Mouse (Mus musculus): Measurements from ENCODE around the gene Msh6. TPM values are rescaled to one million over a fixed set of nuclear protein-coding genes. Genes with fewer than 3 reads are reported as not detected.
"Not testable (repeated sequence)": the region's sequence is repeated elsewhere in the genome, so short reads cannot be mapped to it uniquely, and the experiment has no call there.

Gene Msh6
- total and polyA plus RNA-seq, 3 experiments: 126 to 167 (median 144) TPM

- Histone ChIP-seq H3K27ac (ENCODE audit: control insufficient read depth, low read depth, low read length) (no peak overlapping the region), H3K79me2 (ENCODE audit: control insufficient read depth, insufficient read depth, low read length, poor library complexity) (no peaks in the 10 kb centered on the region), H3K27me3 (ENCODE audit: control insufficient read depth in 1 of 2, insufficient read depth in 2 of 2, low read length in 2 of 2) (no peaks in the 10 kb centered on the region), H3K4me1 (ENCODE audit: control insufficient read depth in 1 of 2, insufficient read depth in 2 of 2, low read length in 2 of 2) (peaks cover 0 to 2% of the 10 kb centered on the region in 2 experiments; a peak in 1 of 4 replicates), H3K9ac (ENCODE audit: control insufficient read depth, low read depth, low read length, poor library complexity, severe bottlenecking) (no peak overlapping the region), H3K9me3 (replicated peaks; ENCODE audit: insufficient read depth, low read length) (no peaks in the 10 kb centered on the region), H3K36me3 (ENCODE audit: control insufficient read depth in 1 of 2, insufficient read depth in 2 of 2, low read length in 2 of 2) (peaks cover 0 to 3% of the 10 kb centered on the region in 2 experiments; a peak in 2 of 4 replicates), H3K4me3 (ENCODE audit: control insufficient read depth in 1 of 2, insufficient read depth in 1 of 2, low read depth in 2 of 2, low read length in 2 of 2) (no peak overlapping the region)
- DNase-seq (ENCODE audit: low read depth, low spot score): no peak
- peak; percentile 20; the same call in 1 of the 2 replicates for TF ChIP-seq SMC3 (IDR thresholded peaks at IDR 0.05; ENCODE audit: low read depth, low read length)
- no peak for TF ChIP-seq GATA1 (IDR thresholded peaks at IDR 0.05; ENCODE audit: low read depth, low read length)
- no peak for TF ChIP-seq POLR2AphosphoS5 (IDR thresholded peaks at IDR 0.05; ENCODE audit: borderline replicate concordance, low read depth, low read length)
- no peak for TF ChIP-seq ETS1 (IDR thresholded peaks at IDR 0.05; ENCODE audit: low read depth, low read length)
- no peak for TF ChIP-seq MAZ (IDR thresholded peaks at IDR 0.05; ENCODE audit: low read depth, low read length)
- peak; percentile 21 to 42 (median 38); a peak in 5 of 6 replicates for TF ChIP-seq CTCF (IDR thresholded peaks at IDR 0.05 in 2 of 3, conservative IDR thresholded peaks at IDR 0.05 in 1 of 3; ENCODE audit: control insufficient read depth in 1 of 3, insufficient read depth in 1 of 3, low read depth in 2 of 3, low read length in 3 of 3, poor library complexity in 1 of 3, severe bottlenecking in 1 of 3)
- no peak for TF ChIP-seq NRF1 (IDR thresholded peaks at IDR 0.05; ENCODE audit: insufficient read depth, low read depth, low read length, poor library complexity, severe bottlenecking)
- no peak for TF ChIP-seq ZNF384 (IDR thresholded peaks at IDR 0.05; ENCODE audit: low read depth, low read length)
These were observed 16.6 kb upstream of the Msh6 start for GRCm38 (mm10) chr17:87958283-87958682.

GRCm38 (mm10) chr17:87959406-87959805 lies 15.5 kb upstream of the Msh6 start:
- H3K27ac ChIP-seq (ENCODE audit: control insufficient read depth, low read depth, low read length); H3K27me3 ChIP-seq (ENCODE audit: control insufficient read depth in 1 of 2, insufficient read depth in 2 of 2, low read length in 2 of 2); H3K4me3 ChIP-seq (ENCODE audit: control insufficient read depth in 1 of 2, insufficient read depth in 1 of 2, low read depth in 2 of 2, low read length in 2 of 2); H3K4me1 ChIP-seq (ENCODE audit: control insufficient read depth in 1 of 2, insufficient read depth in 2 of 2, low read length in 2 of 2); DNase-seq (ENCODE audit: low read depth, low spot score); H3K9me3 ChIP-seq (replicated peaks; ENCODE audit: insufficient read depth, low read length); H3K9ac ChIP-seq (ENCODE audit: control insufficient read depth, low read depth, low read length, poor library complexity, severe bottlenecking); H3K79me2 ChIP-seq (ENCODE audit: control insufficient read depth, insufficient read depth, low read length, poor library complexity); H3K36me3 ChIP-seq (ENCODE audit: control insufficient read depth in 1 of 2, insufficient read depth in 2 of 2, low read length in 2 of 2): not testable (repeated sequence)

- H3K27me3 ChIP-seq (ENCODE audit: control insufficient read depth in 1 of 2, insufficient read depth in 2 of 2, low read length in 2 of 2); DNase-seq (ENCODE audit: low read depth, low spot score); H3K9me3 ChIP-seq (replicated peaks; ENCODE audit: insufficient read depth, low read length); H3K36me3 ChIP-seq (ENCODE audit: control insufficient read depth in 1 of 2, insufficient read depth in 2 of 2, low read length in 2 of 2); H3K79me2 ChIP-seq (ENCODE audit: control insufficient read depth, insufficient read depth, low read length, poor library complexity); H3K4me1 ChIP-seq (ENCODE audit: control insufficient read depth in 1 of 2, insufficient read depth in 2 of 2, low read length in 2 of 2); H3K4me3 ChIP-seq (ENCODE audit: control insufficient read depth in 1 of 2, insufficient read depth in 1 of 2, low read depth in 2 of 2, low read length in 2 of 2); H3K27ac ChIP-seq (ENCODE audit: control insufficient read depth, low read depth, low read length); H3K9ac ChIP-seq (ENCODE audit: control insufficient read depth, low read depth, low read length, poor library complexity, severe bottlenecking): not testable (repeated sequence)
These were observed 14.9 kb upstream of the Msh6 start for GRCm38 (mm10) chr17:87959931-87960330.

Data from MEL (cell line).